Mouse (Mus musculus): ENCODE measurements around the gene Kcnv2. TPM values are rescaled to one million over a fixed set of nuclear protein-coding genes. Genes with fewer than 3 reads are reported as not detected.

Gene Kcnv2
- 0.06 and 0.28 TPM in 2 replicates for polyA plus RNA-seq (2015; fragmentation: Nextera tagmentation; extraction: Ambion mirVana)

GRCm38 (mm10) chr19:27322281-27322680 is at the start of gene Kcnv2:
Gene Kcnv2 (plus strand): TSS chr19:27322588.
- no peaks in the 10 kb centered on the region for H3K36me3 ChIP-seq
- no peak within 1 kb of the TSS for H3K4me2 ChIP-seq
- H3K9me3 ChIP-seq = no peaks in the 10 kb centered on the region
- H3K9ac ChIP-seq = no peak within 1 kb of the TSS
- H3K27ac ChIP-seq = no peak within 1 kb of the TSS
- WGBS = 33% methylated on average over 5 of the region's 5 CpGs
- no peaks in the 10 kb centered on the region; the same call in 1 of the 2 replicates for H3K27me3 ChIP-seq
- no peak for ATAC-seq (ENCODE audit: insufficient number of reproducible peaks, insufficient read depth, low FRiP score, low TSS enrichment, low read depth)
- H3K4me1 ChIP-seq = peaks cover 8% of the 10 kb centered on the region; the same call in 1 of the 2 replicates
- H3K4me3 ChIP-seq = no peak within 1 kb of the TSS

- H3K27ac ChIP-seq = no peak overlapping the region
- no peak overlapping the region for H3K9ac ChIP-seq
- WGBS = 78% methylated on average over 2 of the region's 2 CpGs
- H3K36me3 ChIP-seq = no peaks in the 10 kb centered on the region
- H3K4me3 ChIP-seq = no peak overlapping the region
- no peak overlapping the region for H3K4me2 ChIP-seq
- H3K4me1 ChIP-seq = no peaks in the 10 kb centered on the region
- ATAC-seq (ENCODE audit: insufficient number of reproducible peaks, insufficient read depth, low FRiP score, low TSS enrichment, low read depth) = no peak
- H3K9me3 ChIP-seq = no peaks in the 10 kb centered on the region
- H3K27me3 ChIP-seq = no peaks in the 10 kb centered on the region
Observed at GRCm38 (mm10) chr19:27273385-27273784, 49.0 kb upstream of the Kcnv2 start.

DNA sequence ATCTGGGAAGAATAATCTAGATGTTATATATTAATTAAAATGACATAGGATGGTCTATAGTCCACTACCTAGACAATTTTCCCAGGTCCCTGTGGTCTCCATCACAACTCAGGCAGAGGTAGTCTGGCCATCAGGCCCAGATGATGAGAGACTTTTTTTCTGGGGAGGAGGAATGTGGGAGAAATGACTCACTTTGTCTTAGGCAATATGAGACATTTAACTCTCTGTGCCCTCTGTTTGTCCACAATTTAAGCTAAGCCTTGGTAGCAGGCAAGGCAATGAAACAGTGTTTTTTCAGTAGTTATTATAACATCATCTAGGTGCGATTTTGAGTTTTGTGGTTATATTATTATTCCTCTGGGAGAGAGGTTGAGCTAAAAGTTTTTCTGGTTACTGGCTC is 48.0 kb upstream of the Kcnv2 start:
- WGBS = 91% methylated on average over 1 of the region's 1 CpGs
- Histone ChIP-seq H3K4me1 (no peaks in the 10 kb centered on the region), H3K9ac (no peak overlapping the region), H3K4me2 (no peak overlapping the region), H3K27ac (no peak overlapping the region), H3K4me3 (no peak overlapping the region), H3K36me3 (no peaks in the 10 kb centered on the region), H3K27me3 (no peaks in the 10 kb centered on the region), H3K9me3 (no peaks in the 10 kb centered on the region)
- ATAC-seq (ENCODE audit: insufficient number of reproducible peaks, insufficient read depth, low FRiP score, low TSS enrichment, low read depth) = no peak

DNA sequence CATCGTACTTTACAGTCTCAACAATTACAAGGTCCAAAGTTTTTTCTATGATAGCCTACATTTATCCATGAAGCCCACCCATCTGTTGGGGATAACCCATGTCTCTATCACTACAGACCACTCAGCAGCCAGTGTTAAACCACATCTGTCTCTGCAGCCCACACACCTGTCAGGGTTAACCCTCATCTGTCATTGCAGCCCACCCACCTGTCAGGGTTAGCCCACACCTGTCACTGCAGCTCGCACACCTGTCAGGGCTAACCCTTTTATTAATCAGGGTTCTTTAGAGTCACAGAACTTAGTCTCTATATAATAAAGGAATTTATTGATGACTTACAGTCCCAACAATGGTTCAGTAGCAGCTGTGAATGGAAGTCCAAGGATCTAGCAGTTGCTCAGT is 43.2 kb upstream of the Kcnv2 start:
- H3K27me3 ChIP-seq = no peaks in the 10 kb centered on the region
- H3K36me3 ChIP-seq = no peaks in the 10 kb centered on the region
- no peak overlapping the region for H3K27ac ChIP-seq
- no peaks in the 10 kb centered on the region for H3K4me1 ChIP-seq
- 86% methylated on average over 2 of the region's 2 CpGs for WGBS
- no peak overlapping the region for H3K4me2 ChIP-seq
- H3K9ac ChIP-seq = no peak overlapping the region
- no peak for ATAC-seq (ENCODE audit: insufficient number of reproducible peaks, insufficient read depth, low FRiP score, low TSS enrichment, low read depth)
- no peak overlapping the region for H3K4me3 ChIP-seq
- no peaks in the 10 kb centered on the region for H3K9me3 ChIP-seq

DNA sequence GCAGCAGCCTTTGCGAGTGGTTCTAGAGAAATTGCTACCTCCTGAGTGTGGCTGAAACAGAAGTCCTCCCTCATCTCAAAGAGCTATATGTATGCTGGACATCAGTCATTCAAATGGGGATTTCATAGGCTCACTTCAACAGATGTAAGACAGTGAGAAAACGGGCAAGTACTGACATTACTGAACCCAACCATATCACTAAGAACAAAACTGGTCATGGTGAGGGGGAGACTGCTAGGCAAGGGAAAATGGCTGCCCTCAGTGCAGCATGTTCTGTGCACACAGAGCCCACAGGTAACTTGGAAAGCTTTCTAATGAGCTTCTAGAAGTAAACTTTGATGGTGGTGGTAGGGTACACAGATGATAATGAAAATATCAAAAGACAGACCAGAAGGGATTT is 12.3 kb upstream of the Kcnv2 start:
- Histone ChIP-seq H3K27ac (no peak overlapping the region), H3K4me1 (no peaks in the 10 kb centered on the region), H3K9me3 (no peaks in the 10 kb centered on the region), H3K27me3 (no peaks in the 10 kb centered on the region), H3K9ac (no peak overlapping the region), H3K36me3 (no peaks in the 10 kb centered on the region), H3K4me3 (no peak overlapping the region), H3K4me2 (no peak overlapping the region)
- WGBS = 89% methylated on average over 2 of the region's 2 CpGs
- ATAC-seq (ENCODE audit: insufficient number of reproducible peaks, insufficient read depth, low FRiP score, low TSS enrichment, low read depth) = no peak

GRCm38 (mm10) chr19:27311311-27311710 is 11.1 kb upstream of the Kcnv2 start:
- 91% methylated on average over 3 of the region's 3 CpGs for WGBS
- no peak for ATAC-seq (ENCODE audit: insufficient number of reproducible peaks, insufficient read depth, low FRiP score, low TSS enrichment, low read depth)
- no peak overlapping the region for H3K4me2 ChIP-seq

DNA sequence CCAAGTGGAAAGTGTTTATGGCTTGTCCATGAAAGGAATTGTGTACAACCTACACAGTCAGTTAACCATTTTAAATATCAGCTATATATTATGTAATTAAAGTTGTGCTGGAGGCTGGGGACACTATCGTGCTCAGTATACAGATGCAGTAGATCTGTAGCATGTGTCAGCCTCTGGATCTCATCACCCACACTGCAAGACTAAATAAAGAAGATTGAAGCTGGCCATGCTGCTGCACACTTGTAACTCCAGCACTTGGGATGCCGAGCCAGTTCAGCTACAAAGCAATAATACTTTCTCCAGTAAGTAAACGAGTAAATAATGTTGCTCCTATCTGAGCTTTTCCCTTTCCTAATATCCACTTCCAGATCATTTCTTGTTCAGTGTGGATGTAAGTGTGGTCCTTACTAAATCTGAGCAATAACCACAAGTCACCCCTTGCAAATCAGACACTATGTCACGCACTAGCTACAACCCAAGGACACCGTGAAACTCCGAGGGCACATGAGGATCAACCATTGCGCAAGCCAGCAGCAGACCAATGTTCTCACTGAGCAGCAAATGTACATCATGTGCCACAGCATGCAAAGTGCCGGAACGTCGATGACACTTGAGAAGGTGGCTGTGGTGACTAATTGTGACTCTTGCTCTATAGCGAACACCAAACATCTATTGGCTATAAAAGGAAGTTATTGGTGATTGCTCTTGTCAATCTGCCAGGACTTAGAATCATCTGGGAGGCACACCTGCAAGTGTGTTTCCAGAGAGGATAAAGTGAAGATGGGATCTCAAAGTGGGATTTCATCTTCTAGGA is 9.9 kb upstream of the Kcnv2 start:
- Histone ChIP-seq H3K4me2 (no peak overlapping the region), H3K27ac (no peak overlapping the region), H3K4me3 (no peak overlapping the region), H3K4me1 (0 out of 2 replicates have a peak, but pooled peaks cover 1% of the 10 kb centered on the region), H3K9me3 (no peaks in the 10 kb centered on the region), H3K36me3 (no peaks in the 10 kb centered on the region), H3K9ac (no peak overlapping the region), H3K27me3 (no peaks in the 10 kb centered on the region)
- WGBS = 87% methylated on average over 11 of the region's 11 CpGs
- no peak for ATAC-seq (ENCODE audit: insufficient number of reproducible peaks, insufficient read depth, low FRiP score, low TSS enrichment, low read depth)

More at GRCm38 (mm10) chr19:27311311-27311710, 11.1 kb upstream of the Kcnv2 start:
- Histone ChIP-seq H3K4me1 (no peaks in the 10 kb centered on the region), H3K36me3 (no peaks in the 10 kb centered on the region), H3K27me3 (no peaks in the 10 kb centered on the region), H3K4me3 (no peak overlapping the region), H3K27ac (no peak overlapping the region), H3K9me3 (no peaks in the 10 kb centered on the region), H3K9ac (no peak overlapping the region)

DNA sequence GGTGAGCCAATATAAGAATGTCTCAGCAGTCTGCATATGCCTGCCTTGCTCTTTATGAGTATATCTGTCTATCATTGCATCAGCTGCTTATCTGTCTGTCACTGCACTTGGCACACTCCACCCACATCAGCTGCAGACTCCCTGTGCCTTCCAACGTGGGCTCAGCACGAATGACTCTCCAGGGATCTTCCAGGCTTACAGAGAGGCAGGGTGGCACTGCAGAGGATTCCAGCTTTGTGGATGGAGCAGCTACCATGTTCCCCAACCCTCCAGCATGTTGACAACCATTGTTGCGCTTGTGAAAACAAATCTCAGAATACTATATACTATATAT is 9.3 kb upstream of the Kcnv2 start:
- H3K9me3 ChIP-seq = no peaks in the 10 kb centered on the region
- H3K4me1 ChIP-seq = 0 out of 2 replicates have a peak, but pooled peaks cover 3% of the 10 kb centered on the region
- no peak overlapping the region for H3K4me2 ChIP-seq
- no peak overlapping the region for H3K4me3 ChIP-seq
- H3K9ac ChIP-seq = no peak overlapping the region
- H3K36me3 ChIP-seq = no peaks in the 10 kb centered on the region
- ATAC-seq (ENCODE audit: insufficient number of reproducible peaks, insufficient read depth, low FRiP score, low TSS enrichment, low read depth) = no peak
- no peak overlapping the region for H3K27ac ChIP-seq
- WGBS = 90% methylated on average over 3 of the region's 3 CpGs
- no peaks in the 10 kb centered on the region for H3K27me3 ChIP-seq

GRCm38 (mm10) chr19:27316313-27317258 is 5.8 kb upstream of the Kcnv2 start:
- H3K4me3 ChIP-seq = no peak overlapping the region
- ATAC-seq (ENCODE audit: insufficient number of reproducible peaks, insufficient read depth, low FRiP score, low TSS enrichment, low read depth) = no peak
- H3K27ac ChIP-seq = no peak overlapping the region
- no peaks in the 10 kb centered on the region for H3K9me3 ChIP-seq
- H3K4me2 ChIP-seq = no peak overlapping the region
- H3K27me3 ChIP-seq = no peaks in the 10 kb centered on the region
- H3K9ac ChIP-seq = no peak overlapping the region
- no peaks in the 10 kb centered on the region for H3K36me3 ChIP-seq
- 0 out of 2 replicates have a peak, but pooled peaks cover 3% of the 10 kb centered on the region for H3K4me1 ChIP-seq
- 77% methylated on average over 10 of the region's 10 CpGs for WGBS

GRCm38 (mm10) chr19:27317337-27317736 is 5.1 kb upstream of the Kcnv2 start:
- Histone ChIP-seq H3K4me2 (no peak overlapping the region), H3K27ac (no peak overlapping the region), H3K4me1 (peaks cover 6% of the 10 kb centered on the region; the same call in 1 of the 2 replicates), H3K36me3 (no peaks in the 10 kb centered on the region), H3K4me3 (no peak overlapping the region), H3K27me3 (no peaks in the 10 kb centered on the region; the same call in 1 of the 2 replicates), H3K9ac (no peak overlapping the region), H3K9me3 (no peaks in the 10 kb centered on the region)
- no peak for ATAC-seq (ENCODE audit: insufficient number of reproducible peaks, insufficient read depth, low FRiP score, low TSS enrichment, low read depth)
- 25% methylated on average over 5 of the region's 5 CpGs for WGBS

- no peak for ATAC-seq (ENCODE audit: insufficient number of reproducible peaks, insufficient read depth, low FRiP score, low TSS enrichment, low read depth)
- 96% methylated on average over 42 of the region's 42 CpGs for WGBS
- H3K4me1 ChIP-seq = peaks cover 7% of the 10 kb centered on the region; the same call in 1 of the 2 replicates
- H3K4me2 ChIP-seq = no peak overlapping the region
- H3K27me3 ChIP-seq = no peaks in the 10 kb centered on the region; the same call in 1 of the 2 replicates
- no peaks in the 10 kb centered on the region for H3K36me3 ChIP-seq
- no peak overlapping the region for H3K9ac ChIP-seq
- H3K4me3 ChIP-seq = no peak overlapping the region
- no peaks in the 10 kb centered on the region for H3K9me3 ChIP-seq
- no peak overlapping the region for H3K27ac ChIP-seq
Observed at GRCm38 (mm10) chr19:27322911-27323627, 681 bp downstream of the Kcnv2 start.
